Mouse (Mus musculus): ENCODE results near the gene Cdc42ep3.

Cdc42ep3 gene

DNA sequence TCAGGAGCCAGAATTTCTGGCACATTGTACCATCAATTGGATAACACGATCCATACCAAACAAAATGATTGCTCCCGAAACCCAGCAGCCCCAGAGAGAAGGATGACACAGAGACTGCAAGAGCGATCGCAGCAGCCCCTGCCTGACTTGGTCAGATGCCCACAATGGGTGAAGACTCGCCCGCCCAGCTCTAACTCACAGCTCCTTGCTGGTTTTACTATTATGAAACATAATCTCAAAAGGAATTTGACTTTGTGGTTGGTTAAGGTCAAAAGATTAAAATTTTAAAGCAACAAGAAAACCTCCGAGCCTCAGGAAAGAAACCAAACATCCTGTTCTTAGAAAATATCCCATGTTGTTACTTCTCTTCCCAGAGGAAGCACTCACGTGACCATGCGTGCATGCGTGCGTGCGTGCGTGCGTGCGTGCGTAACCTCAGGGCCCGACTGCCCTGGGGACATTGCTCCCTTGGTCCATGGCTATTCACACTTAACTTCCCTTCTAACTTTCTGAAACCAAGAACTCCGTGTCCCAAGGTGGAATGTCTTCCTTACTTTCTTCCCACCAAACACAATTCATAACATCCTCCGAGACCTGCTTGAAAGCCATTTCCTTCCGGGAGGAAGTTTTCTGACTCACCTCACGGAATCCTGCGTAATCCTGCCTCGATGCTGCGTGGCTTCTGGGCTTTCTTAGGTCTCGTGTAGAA, 9.7 kb downstream of the Cdc42ep3 start:
- DNase-seq (ENCODE audit: low spot score in 2 of 2) = no peak

- DNase-seq (ENCODE audit: low spot score in 2 of 2) = no peak
These were observed 11.5 kb downstream of the Cdc42ep3 start for GRCm38 (mm10) chr17:79343334-79343946.

GRCm38 (mm10) chr17:79342639-79343333, 12.1 kb downstream of the Cdc42ep3 start:
- DNase-seq (ENCODE audit: low spot score in 2 of 2) = no peak

DNA sequence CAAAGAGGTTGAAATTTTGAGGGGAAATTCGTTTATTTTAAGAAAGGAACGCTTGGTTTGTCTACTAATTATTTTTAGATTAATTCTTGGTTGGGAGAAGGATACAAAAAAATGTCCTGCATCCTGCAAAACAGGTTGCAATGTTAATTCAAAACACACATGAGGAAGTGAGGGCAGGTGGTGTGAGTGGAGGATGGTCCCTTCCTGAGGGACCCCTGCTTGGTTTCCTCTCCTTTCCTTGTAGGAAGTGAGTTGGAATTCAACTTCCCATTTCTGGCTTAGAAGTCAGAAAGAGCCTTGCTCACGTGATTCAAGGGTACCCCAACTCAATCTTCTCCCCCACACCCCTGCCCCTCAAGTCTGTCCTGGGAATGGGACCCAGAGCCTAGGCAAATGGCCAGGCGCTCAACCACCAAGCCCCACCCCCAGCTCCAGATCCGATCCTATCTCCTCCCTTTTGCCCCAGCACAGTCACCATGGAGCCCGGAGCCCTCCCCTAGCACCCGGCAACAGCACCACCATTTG, 12.9 kb downstream of the Cdc42ep3 start:
- no peak for DNase-seq (ENCODE audit: low spot score in 2 of 2)

DNA sequence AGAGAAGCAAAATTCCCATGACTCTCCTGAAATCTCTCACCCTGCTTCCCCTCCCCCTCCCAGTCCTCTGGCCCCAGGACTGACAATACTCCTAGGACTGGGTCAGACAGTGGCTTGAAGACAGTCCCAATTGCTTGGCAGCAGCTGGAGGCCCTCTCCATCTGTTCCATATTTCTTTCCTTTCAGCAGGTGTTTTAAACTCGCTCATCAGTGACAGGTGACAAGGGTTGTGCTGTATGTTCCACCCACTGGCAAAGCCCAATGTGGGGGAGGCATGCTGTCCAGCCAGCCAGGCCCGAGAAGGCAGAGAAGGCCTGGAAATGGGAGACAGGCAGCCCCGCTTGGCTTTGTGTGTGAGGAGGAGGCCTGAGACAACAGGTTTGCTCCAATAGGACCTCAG, 17.4 kb downstream of the Cdc42ep3 start:
- no peak for DNase-seq (ENCODE audit: low spot score in 2 of 2)

DNA sequence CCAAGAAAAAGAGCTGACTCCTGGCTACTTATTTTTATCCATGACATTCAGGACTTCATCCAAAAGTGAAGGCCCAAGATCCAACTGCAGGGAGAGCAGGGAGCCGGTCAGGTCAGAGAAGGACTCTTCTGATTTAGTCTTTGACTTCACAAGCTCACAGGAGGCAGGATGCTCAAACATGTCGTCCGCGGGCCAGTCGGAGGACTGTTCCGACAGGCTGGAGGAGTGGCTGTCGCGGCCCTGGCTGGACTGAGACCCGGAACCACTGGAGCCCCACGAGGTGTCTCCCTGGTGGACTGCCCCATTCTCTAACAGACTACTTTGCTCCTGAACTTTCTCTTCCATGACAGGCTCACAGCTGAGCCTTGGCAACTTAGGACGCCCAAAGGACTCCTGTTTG, 20.2 kb downstream of the Cdc42ep3 start:
- no peak for DNase-seq (ENCODE audit: low spot score in 2 of 2)

DNA sequence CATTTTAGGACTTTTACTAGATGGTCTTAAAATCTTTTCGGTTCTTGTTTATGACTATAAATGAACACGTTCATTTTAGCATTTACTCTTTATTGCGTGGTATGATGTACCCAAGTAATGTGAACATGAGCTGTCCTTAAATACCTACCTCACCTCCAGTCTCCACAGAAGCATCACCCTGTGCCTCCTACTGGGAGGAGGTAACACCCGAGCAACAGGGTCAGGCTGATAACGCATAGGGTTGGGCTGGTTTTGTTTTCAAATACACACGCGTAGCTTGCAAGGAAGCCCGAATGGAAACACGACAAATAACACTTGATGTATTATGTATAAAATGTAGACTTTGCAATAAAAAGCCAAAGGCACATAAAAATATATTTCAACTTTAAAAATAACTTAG, 21.2 kb downstream of the Cdc42ep3 start:
- DNase-seq (ENCODE audit: low spot score in 2 of 2) = no peak

DNA sequence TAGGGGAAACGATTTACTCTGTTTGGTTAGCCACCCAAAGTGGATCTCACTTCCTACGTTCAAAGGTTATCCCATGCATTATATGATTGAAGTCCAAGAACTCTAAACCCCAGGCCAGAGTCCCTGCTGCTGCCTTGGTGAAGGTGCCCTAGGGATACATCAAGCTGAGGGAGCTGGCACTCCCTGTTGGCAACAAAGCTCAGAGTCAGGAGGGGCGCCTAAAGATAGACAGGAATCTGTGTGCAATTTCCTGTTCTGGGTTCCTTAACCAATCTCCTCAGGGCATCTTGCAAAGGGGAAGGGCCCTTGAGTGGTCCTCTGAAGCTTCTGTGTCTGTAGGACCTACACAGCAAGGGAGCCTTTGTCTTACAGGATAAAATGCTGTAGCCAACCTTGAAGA, 22.0 kb downstream of the Cdc42ep3 start:
- no peak for DNase-seq (ENCODE audit: low spot score in 2 of 2)

DNA sequence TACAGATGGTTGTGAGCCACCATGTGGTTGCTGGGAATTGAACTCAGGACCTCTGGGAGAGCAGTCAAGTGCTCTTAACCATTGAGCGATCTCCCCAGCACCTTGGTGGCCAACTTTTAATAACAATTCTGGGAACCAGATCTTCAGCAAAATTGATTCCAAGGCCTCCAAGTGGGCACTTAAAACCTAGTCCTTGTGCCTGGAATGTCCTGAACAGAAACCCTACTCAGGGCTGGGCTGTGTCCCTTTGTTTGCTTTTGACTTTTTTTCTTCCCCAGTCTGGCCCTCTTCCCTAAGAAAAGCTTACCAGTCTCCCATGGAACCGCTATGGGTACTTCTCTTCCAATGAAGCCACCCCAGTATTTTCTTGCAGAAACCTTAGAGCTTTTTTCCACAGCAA, 24.5 kb downstream of the Cdc42ep3 start:
- DNase-seq (ENCODE audit: low spot score in 2 of 2) = no peak

DNA sequence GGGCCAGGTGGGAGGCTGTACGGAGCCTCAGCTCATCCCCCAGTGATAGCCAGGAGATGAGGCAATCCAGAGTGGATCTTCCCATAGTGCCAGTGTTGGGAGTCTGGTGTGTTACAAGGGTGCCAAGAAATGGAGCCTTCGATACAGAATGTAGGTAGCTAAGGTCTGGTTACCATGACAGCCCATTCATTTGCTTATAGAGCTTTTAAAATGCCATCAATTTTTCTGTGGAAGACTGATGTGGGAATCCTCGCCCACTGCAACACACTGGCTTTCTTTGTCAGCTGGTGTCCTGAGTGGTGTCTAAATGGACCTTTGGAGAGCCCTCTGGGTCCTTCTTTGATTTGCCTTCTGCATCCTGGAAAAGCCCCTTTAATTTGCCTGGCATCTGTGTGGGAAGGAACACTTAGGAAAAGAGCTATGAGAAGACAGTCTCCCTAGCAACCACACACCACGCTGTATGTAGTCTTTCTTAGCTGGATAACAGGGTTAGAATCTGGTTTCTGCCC, 28.0 kb downstream of the Cdc42ep3 start:
- no peak for DNase-seq (ENCODE audit: low spot score in 2 of 2)

DNA sequence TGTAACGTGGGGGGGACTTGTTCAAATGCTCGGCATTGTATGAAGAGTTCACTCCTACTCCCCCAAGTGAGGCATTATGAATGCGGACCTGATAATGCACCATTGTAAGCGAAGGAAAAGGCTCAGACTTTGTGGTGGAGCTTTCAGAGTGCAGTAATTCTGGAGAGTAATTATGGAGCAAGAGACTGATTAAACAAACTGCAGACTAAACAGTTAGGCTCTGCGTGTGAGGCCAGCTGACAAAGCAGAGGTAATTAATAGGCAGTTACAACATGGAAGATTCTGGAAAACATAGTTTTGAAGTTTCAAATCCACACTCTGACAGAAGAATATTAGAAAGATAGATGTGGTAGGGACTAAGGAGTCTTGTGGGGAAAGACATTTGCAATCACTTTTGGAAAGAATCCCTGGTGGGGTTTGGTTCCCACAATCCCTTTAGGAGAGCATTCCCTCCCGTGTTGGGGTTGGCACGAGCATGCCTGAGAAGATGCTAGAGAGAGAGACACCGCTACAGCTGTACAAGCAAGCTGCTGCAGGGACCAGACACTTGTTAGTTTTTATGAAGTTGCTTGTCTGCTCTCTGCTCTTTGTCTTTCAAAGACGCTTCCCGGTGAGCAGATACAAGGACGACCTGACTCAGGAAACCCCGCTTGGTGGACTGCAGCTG, 37.7 kb downstream of the Cdc42ep3 start:
- no peak for DNase-seq (ENCODE audit: low spot score in 2 of 2)

DNA sequence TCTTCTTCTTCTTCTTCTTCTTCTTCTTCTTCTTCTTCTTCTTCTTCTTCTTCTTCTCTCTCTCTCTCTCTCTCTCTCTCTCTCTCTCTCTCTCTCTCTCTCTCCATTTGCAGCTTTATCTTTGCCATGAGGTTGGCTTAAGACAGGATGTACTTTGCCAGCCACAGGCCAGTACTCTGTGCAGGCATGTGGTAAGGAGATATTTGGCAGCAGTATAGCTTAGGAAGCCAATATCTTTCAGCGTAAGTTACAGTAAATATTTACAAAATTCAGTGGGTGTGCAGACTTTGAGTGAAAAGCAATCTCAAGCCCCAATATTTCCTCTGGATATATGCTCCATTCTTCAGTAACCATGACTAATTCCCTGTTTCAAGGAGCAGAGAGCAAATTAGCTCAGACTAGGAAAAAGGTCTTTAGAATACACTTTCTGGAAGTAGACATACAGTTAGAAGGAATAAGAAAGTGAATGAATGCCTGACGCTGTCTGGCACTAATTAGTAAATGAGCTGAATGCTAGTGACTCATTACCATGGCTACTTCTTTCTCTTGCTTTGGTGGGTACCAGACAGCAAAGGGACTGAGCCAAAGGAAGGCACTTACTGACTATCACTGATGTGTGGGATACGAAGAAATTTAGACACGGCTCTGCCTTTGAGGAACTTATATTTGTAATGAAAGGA, 39.3 kb downstream of the Cdc42ep3 start:
- DNase-seq (ENCODE audit: low spot score in 2 of 2) = no peak

GRCm38 (mm10) chr17:79310465-79310864, 44.4 kb downstream of the Cdc42ep3 start:
- DNase-seq (ENCODE audit: low spot score in 2 of 2) = no peak

DNA sequence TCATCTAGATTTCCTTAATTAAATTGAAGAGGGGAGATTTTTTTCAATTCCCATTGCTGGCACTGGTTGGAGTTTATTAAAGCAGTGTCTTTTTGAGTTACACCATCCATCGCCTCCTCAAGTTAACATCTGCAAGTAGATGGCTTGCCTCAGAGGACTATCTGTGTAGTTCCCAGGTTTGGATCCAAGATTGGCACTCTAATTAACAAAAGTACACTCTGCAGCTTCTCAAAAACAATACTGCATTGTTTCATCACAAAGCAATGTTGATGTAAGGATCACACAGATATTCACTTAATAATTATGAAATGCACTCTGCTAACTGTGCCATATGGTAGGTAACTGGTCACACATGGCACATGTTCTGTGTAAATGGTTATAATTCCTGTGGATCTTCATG, 45.4 kb downstream of the Cdc42ep3 start:
- DNase-seq (ENCODE audit: low spot score in 2 of 2) = no peak

DNA sequence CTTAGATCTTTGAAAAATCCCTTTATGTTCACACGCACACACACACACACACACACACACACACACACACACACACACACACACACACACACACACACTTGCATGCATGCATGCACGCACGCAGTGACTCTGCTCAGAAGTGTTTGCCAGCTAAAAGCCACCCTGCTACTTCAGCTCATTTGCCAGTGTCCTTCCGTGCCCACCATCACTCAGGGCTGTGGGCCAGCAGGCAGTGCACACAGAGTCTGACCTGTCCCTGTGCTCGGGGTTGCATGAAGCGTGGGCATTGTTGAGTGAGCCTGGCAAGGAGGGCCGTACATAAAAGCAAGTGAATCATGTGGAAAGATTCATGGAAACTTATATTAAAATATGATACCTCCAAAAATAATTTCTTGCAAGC, 49.2 kb downstream of the Cdc42ep3 start:
- no peak for DNase-seq (ENCODE audit: low spot score in 2 of 2)

- DNase-seq (ENCODE audit: low spot score in 2 of 2) = no peak
These were observed 51.0 kb downstream of the Cdc42ep3 start for GRCm38 (mm10) chr17:79303744-79304497.

GRCm38 (mm10) chr17:79303238-79303637, 51.7 kb downstream of the Cdc42ep3 start:
- DNase-seq (ENCODE audit: low spot score in 2 of 2) = no peak

DNA sequence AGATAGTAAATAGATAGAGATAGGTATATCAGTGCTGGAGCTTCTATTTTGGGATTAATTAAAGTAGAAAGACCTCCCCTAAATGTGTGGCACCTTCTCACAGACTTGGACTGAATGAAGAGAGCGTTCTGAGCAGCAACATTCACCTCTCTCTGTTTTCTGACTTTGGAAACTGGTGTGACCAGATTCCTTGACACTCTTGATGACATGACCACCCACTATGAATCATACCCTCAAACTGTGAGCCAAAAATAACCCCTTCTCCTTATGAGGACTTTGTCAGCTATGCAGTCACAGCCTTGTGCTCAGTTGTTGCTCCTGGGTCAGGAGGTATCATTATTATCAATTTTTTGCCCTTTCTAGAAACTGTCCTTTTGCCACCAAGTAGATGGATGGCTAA, 55.0 kb downstream of the Cdc42ep3 start:
- no peak for DNase-seq (ENCODE audit: low spot score in 2 of 2)

DNA sequence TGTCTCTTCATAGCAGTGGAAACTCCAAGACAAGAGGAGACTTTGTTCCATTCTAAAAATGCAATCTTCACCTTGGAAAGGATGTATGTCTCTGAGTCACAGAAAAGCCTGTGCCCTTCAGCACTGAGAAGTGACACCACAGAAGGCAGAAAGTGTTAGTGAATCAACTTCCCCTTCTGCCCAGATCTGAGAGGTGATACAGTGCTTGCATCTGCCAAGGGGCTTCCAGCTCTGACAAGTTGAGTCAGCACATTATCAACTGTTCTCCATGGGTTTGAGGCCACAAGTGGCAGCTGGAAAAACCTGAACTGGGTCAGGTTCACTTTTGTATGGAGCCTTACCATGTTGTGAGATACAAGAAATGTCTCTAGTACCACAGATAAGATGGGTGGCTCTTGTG, 55.9 kb downstream of the Cdc42ep3 start:
- DNase-seq (ENCODE audit: low spot score in 2 of 2) = no peak

DNA sequence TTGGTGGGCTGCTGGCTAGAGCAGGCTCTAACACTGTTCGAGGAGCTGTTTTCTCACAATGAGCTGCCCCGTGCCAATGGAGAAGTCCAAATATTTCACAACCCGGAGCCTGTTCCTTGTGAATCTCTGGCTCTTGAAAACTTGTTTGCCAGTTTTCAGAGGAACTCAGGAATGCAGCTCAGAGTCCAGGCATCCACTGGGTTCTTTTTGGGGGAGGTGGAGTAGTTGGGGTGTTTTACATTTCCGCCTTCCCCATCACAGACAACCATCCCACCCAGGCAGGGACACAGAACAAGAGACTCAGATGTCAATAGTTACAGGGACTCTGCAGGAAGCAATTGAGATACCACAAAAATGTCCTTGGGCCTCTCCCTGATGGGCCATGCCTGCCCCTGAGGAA, 59.0 kb downstream of the Cdc42ep3 start:
- no peak for DNase-seq (ENCODE audit: low spot score in 2 of 2)

DNA sequence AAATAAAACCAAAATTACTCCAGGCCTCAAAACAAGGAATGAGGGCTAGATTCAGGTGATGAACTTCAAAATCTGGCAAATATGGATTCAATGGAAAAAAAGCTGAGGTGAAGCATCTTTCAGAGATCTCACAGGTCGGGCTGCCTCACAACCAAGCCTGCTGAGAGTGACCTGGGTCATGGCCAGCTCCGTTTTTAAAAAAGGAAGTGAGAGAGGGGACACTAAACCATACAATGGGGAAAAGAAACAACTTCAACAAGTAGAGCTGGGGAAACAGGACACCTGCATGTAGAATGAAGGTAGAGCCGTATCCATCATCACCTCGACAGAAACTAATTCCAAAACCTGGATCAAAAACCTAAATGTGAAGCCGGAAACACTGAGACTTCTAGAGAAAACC, 63.2 kb downstream of the Cdc42ep3 start:
- DNase-seq (ENCODE audit: low spot score in 2 of 2) = no peak
